Mouse (Mus musculus): ENCODE measurements at regions not wholly inside any gene's neighbourhood (a gene's known extent, or its start where the extent isn't known, plus 50 kb on each side); places are given as distances from the start of the nearest gene placed in this dataset.
"Not testable (repeated sequence)": the region's sequence is repeated elsewhere in the genome, so short reads cannot be mapped to it uniquely, and the experiment has no call there.

- Histone ChIP-seq H3K4me3 (no peak overlapping the region), H3K27ac (no peak overlapping the region), H3K9me3 (no peaks in the 10 kb centered on the region), H3K36me3 (replicated peaks) (no peaks in the 10 kb centered on the region), H3K27me3 (ENCODE audit: poor library complexity, severe bottlenecking) (no peaks in the 10 kb centered on the region), H3K4me1 (no peaks in the 10 kb centered on the region)
- no peak for DNase-seq (ENCODE audit: extremely low spot score, low spot score)
- WGBS = 75% methylated on average over 8 of the region's 8 CpGs
Observed at GRCm38 (mm10) chr10:19503846-19504765, 87.6 kb upstream of the Ifngr1 start.

- H3K4me1 ChIP-seq = peaks cover under 1% of the 10 kb centered on the region; the same call in 1 of the 2 replicates
- 93% methylated on average over 1 of the region's 1 CpGs for WGBS
- no peak overlapping the region for H3K27ac ChIP-seq
- no peaks in the 10 kb centered on the region for H3K27me3 ChIP-seq (ENCODE audit: poor library complexity, severe bottlenecking)
- no peaks in the 10 kb centered on the region for H3K9me3 ChIP-seq
- H3K4me3 ChIP-seq = no peak overlapping the region
- no peaks in the 10 kb centered on the region for H3K36me3 ChIP-seq (replicated peaks)
- no peak for DNase-seq (ENCODE audit: extremely low spot score, low spot score)
Observed at GRCm38 (mm10) chr10:19505174-19505573, 86.6 kb upstream of the Ifngr1 start.

- no peak overlapping the region for H3K27ac ChIP-seq
- no peak overlapping the region for H3K4me3 ChIP-seq
- H3K9me3 ChIP-seq = no peaks in the 10 kb centered on the region
- peaks cover 5% of the 10 kb centered on the region; the same call in 1 of the 2 replicates for H3K4me1 ChIP-seq
- 90% methylated on average over 6 of the region's 6 CpGs for WGBS
- no peaks in the 10 kb centered on the region for H3K27me3 ChIP-seq (ENCODE audit: poor library complexity, severe bottlenecking)
- H3K36me3 ChIP-seq (replicated peaks) = no peaks in the 10 kb centered on the region
- no peak for DNase-seq (ENCODE audit: extremely low spot score, low spot score)
Observed at GRCm38 (mm10) chr10:19505979-19506378, 85.8 kb upstream of the Ifngr1 start.

GRCm38 (mm10) chr10:19506434-19506833 lies 85.3 kb upstream of the Ifngr1 start:
- no peak overlapping the region for H3K4me3 ChIP-seq
- no peak overlapping the region for H3K27ac ChIP-seq
- no peaks in the 10 kb centered on the region for H3K9me3 ChIP-seq
- H3K27me3 ChIP-seq (ENCODE audit: poor library complexity, severe bottlenecking) = no peaks in the 10 kb centered on the region
- peaks cover 5% of the 10 kb centered on the region; the same call in 1 of the 2 replicates for H3K4me1 ChIP-seq
- no peak for DNase-seq (ENCODE audit: extremely low spot score, low spot score)
- H3K36me3 ChIP-seq (replicated peaks) = no peaks in the 10 kb centered on the region

GRCm38 (mm10) chr10:19508221-19508745 lies 83.5 kb upstream of the Ifngr1 start:
- Histone ChIP-seq H3K4me1 (peaks cover 5% of the 10 kb centered on the region; the same call in 1 of the 2 replicates), H3K36me3 (replicated peaks) (no peaks in the 10 kb centered on the region), H3K27me3 (ENCODE audit: poor library complexity, severe bottlenecking) (no peaks in the 10 kb centered on the region), H3K9me3 (no peaks in the 10 kb centered on the region), H3K4me3 (no peak overlapping the region), H3K27ac (no peak overlapping the region)
- WGBS = 85% methylated on average over 5 of the region's 5 CpGs
- DNase-seq (ENCODE audit: extremely low spot score, low spot score) = no peak

GRCm38 (mm10) chr10:19510047-19510446 lies 81.7 kb upstream of the Ifngr1 start:
- no peak overlapping the region for H3K4me3 ChIP-seq
- peaks cover 5% of the 10 kb centered on the region; the same call in 1 of the 2 replicates for H3K4me1 ChIP-seq
- H3K36me3 ChIP-seq (replicated peaks) = no peaks in the 10 kb centered on the region
- DNase-seq (ENCODE audit: extremely low spot score, low spot score) = no peak
- WGBS = 90% methylated on average over 10 of the region's 10 CpGs
- no peaks in the 10 kb centered on the region for H3K9me3 ChIP-seq
- H3K27ac ChIP-seq = no peak overlapping the region
- no peaks in the 10 kb centered on the region for H3K27me3 ChIP-seq (ENCODE audit: poor library complexity, severe bottlenecking)

GRCm38 (mm10) chr10:19514366-19514765 lies 77.4 kb upstream of the Ifngr1 start:
- not testable (repeated sequence) for H3K4me1 ChIP-seq; H3K9me3 ChIP-seq; DNase-seq (ENCODE audit: extremely low spot score, low spot score); H3K27ac ChIP-seq; H3K36me3 ChIP-seq (replicated peaks); H3K27me3 ChIP-seq (ENCODE audit: poor library complexity, severe bottlenecking); H3K4me3 ChIP-seq

GRCm38 (mm10) chr10:19514837-19515236 lies 76.9 kb upstream of the Ifngr1 start:
- DNase-seq (ENCODE audit: extremely low spot score, low spot score) = no peak
- H3K27ac ChIP-seq = no peak overlapping the region
- no peaks in the 10 kb centered on the region for H3K9me3 ChIP-seq
- no peaks in the 10 kb centered on the region for H3K27me3 ChIP-seq (ENCODE audit: poor library complexity, severe bottlenecking)
- peaks cover 5% of the 10 kb centered on the region; the same call in 1 of the 2 replicates for H3K4me1 ChIP-seq
- 99% methylated on average over 2 of the region's 2 CpGs for WGBS
- no peaks in the 10 kb centered on the region for H3K36me3 ChIP-seq (replicated peaks)
- no peak overlapping the region for H3K4me3 ChIP-seq

- Histone ChIP-seq H3K27me3 (ENCODE audit: poor library complexity, severe bottlenecking) (no peaks in the 10 kb centered on the region), H3K4me1 (no peaks in the 10 kb centered on the region), H3K4me3 (no peak overlapping the region), H3K9me3 (no peaks in the 10 kb centered on the region), H3K27ac (no peak overlapping the region), H3K36me3 (replicated peaks) (no peaks in the 10 kb centered on the region)
- no peak for DNase-seq (ENCODE audit: extremely low spot score, low spot score)
- 92% methylated on average over 3 of the region's 3 CpGs for WGBS
Observed at GRCm38 (mm10) chr10:19516011-19516410, 75.7 kb upstream of the Ifngr1 start.

- Histone ChIP-seq H3K4me1 (no peaks in the 10 kb centered on the region), H3K9me3 (no peaks in the 10 kb centered on the region), H3K36me3 (replicated peaks) (no peaks in the 10 kb centered on the region), H3K27ac (no peak overlapping the region), H3K27me3 (ENCODE audit: poor library complexity, severe bottlenecking) (no peaks in the 10 kb centered on the region), H3K4me3 (no peak overlapping the region)
- WGBS = 89% methylated on average over 2 of the region's 2 CpGs
- no peak for DNase-seq (ENCODE audit: extremely low spot score, low spot score)
Observed at GRCm38 (mm10) chr10:19517093-19517492, 74.7 kb upstream of the Ifngr1 start.

- no peak for DNase-seq (ENCODE audit: extremely low spot score, low spot score)
- WGBS = 11% methylated on average over 6 of the region's 6 CpGs
Observed at GRCm38 (mm10) chr10:19518763-19519162, 73.0 kb upstream of the Ifngr1 start.

GRCm38 (mm10) chr10:19522198-19522597 lies 69.6 kb upstream of the Ifngr1 start:
- H3K27ac ChIP-seq = no peak overlapping the region
- H3K4me1 ChIP-seq = no peaks in the 10 kb centered on the region
- no peak for DNase-seq (ENCODE audit: extremely low spot score, low spot score)
- H3K9me3 ChIP-seq = no peaks in the 10 kb centered on the region
- no peaks in the 10 kb centered on the region for H3K36me3 ChIP-seq (replicated peaks)
- WGBS = 70% methylated on average over 2 of the region's 2 CpGs
- H3K27me3 ChIP-seq (ENCODE audit: poor library complexity, severe bottlenecking) = no peaks in the 10 kb centered on the region
- H3K4me3 ChIP-seq = no peak overlapping the region

More at GRCm38 (mm10) chr10:19518763-19519162, 73.0 kb upstream of the Ifngr1 start:
- H3K27ac ChIP-seq = no peak overlapping the region
- no peak overlapping the region for H3K4me3 ChIP-seq
- no peaks in the 10 kb centered on the region for H3K36me3 ChIP-seq (replicated peaks)
- no peaks in the 10 kb centered on the region for H3K4me1 ChIP-seq
- no peaks in the 10 kb centered on the region for H3K9me3 ChIP-seq
- H3K27me3 ChIP-seq (ENCODE audit: poor library complexity, severe bottlenecking) = no peaks in the 10 kb centered on the region

- H3K27ac ChIP-seq = no peak overlapping the region
- no peaks in the 10 kb centered on the region for H3K9me3 ChIP-seq
- DNase-seq (ENCODE audit: extremely low spot score, low spot score) = no peak
- no peak overlapping the region for H3K4me3 ChIP-seq
- H3K36me3 ChIP-seq (replicated peaks) = no peaks in the 10 kb centered on the region
- H3K4me1 ChIP-seq = no peaks in the 10 kb centered on the region
- H3K27me3 ChIP-seq (ENCODE audit: poor library complexity, severe bottlenecking) = no peaks in the 10 kb centered on the region
Observed at GRCm38 (mm10) chr10:19525939-19526338, 65.8 kb upstream of the Ifngr1 start.
